Mouse (Mus musculus) common myeloid progenitor, adult 5-6 weeks (primary cell): ENCODE measurements around the gene Ppp3ca. TPM values are rescaled to one million over a fixed set of nuclear protein-coding genes. Genes with fewer than 3 reads are reported as not detected.
A peak's percentile ranks its signal among the peaks of the same experiment; 100 is the strongest.

Source experiments
- ATAC-seq: replicated peaks from 2 replicates; pipeline ENCODE4 v1.8.0; 2016; ENCODE audit warnings: low read depth, mild to moderate bottlenecking, moderate TSS enrichment, inconsistent platforms; ENCODE audit not compliant: poor library complexity, severe bottlenecking
- total RNA-seq: library from RNA; stranded (forward); fragments of 200-1000, 187-1606 nt; gene quantifications from 2 replicates; pipeline ENCODE4 v1.2.3, GENCODE M21; 2017

The Ppp3ca gene
- total RNA-seq, 1 experiment from 2014 or later: 45.0 TPM

DNA sequence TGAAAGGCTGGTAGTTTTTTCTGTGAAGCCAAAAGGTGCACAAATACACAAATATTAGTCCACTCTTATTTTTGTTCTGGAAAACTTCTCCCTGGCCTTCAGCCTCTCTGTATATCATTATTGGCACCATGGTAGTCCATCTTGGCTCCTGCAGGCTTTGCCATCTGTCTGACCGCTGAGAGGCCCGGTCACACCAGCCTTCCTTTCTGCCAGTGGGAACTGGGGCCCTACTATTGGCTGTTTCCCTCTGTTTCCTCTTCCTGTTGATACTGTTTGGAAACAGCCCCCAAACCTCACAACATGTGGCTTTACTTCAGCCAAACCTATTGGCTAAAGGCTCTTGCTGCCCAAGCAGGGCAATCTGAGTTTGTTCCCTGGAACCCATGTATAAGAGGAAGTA is 123.5 kb downstream of the Ppp3ca start:
- no peak for ATAC-seq

DNA sequence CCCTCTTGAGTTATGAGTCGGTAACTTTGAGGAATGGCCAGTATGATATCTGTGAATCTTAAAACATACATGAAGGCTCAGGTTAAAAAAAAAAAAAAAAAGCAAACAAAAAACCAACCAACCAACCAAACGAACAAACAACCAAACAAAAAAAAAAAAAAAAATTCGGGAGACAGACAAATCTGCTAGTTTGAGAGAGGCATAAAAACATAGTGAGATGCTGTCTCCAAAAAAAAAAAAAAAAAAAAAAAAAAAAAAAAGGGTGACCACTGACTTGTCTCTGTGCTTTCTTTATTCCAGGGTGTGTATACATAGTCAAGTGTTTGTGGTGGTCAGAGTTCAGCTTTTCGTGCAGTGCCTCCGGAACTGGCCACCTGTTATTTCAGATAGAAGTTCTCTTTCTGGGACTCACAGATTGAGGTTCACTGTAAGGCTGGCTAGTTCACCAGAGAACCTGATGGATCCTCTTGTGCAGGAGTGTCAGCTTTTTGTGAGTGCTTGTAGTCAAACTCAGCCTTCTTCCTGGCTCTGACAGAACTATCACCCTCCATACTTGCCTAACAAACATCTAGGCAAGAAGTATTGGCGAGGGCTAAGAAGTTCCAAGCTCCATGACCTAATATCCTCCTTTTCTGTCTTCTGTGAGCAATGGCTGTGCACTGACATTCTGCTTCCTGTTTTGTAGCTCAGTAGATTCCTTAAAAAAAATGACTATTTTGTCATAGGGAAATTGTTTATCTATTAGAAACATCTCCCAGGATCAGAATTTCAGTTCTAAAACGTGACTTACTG is 124.7 kb downstream of the Ppp3ca start:
- ATAC-seq: no peak

DNA sequence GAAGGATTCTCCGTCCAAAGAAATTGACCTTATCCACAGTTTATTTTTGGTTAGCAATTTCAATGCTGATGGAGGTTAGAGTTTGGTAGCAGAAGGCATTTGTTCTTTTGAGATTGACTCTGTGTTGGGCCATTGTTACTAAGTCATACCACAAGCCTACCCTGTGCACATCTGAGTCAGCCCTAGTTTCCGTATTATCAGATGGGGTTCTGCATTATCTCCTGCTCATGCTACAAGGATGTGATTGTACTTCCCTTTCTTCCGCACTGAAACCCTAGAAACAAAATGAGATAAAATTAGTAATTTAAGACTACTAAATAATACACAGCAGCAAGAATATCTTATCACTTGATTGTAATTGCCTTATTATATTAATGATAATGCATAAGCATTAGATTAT is 129.0 kb downstream of the Ppp3ca start:
- peak; percentile 60 for ATAC-seq

DNA sequence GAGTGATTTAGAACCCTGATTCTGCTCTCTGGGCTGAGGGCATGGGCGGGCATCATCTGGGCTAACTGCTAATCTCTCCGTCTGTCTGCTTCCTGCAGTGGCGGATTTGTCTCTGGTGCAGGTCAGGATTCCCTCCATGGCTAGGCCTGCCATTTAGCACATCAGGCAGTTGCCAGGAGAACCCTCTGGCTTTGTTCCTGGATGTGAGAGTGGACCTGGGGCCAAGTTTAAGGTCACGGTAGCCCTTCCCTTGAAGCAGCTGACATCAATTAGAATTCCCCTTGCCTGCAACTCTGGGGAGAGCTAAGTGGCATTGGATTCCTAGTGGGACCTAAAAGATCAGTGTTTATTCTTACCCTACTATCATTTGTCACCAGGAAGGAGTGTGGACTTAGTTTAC is 132.7 kb downstream of the Ppp3ca start:
- no peak for ATAC-seq

DNA sequence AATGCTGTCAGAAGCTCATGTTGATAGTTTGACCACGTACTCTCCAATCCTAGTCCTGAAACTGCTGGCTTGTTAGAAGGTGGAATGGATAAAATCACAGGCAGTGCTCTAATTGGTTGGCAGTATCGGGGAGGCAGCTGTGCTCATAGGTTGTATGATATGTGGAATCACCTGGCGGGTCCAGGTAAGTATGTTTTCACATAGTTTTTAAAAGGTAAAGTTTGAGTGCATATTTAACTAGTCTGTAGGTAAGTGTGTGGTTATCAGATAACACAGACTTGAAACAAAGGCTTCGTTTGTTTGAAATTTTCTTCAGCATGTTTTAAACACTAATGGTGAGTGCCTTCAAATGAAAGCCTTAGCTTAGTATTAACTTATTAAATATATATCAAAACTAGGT is 136.0 kb downstream of the Ppp3ca start:
- ATAC-seq: no peak

DNA sequence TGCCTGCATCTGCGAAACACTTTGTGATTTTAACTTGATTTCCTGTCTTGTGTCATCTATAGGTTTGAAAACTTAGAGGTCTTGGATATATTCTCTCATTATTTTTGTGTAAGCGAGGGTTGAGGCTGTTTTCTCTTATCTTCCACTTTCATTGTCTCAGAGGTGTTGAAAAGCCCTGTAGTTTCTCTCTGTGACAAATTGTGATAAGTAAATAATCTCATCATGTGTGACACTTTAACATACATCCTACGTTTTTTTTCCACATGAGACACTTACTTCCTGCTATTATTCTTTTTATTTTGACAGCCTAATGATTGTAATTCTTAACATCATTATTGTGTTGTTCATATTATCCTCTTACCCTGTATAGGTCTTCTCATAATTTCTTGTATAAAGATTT is 140.3 kb downstream of the Ppp3ca start:
- no peak for ATAC-seq

DNA sequence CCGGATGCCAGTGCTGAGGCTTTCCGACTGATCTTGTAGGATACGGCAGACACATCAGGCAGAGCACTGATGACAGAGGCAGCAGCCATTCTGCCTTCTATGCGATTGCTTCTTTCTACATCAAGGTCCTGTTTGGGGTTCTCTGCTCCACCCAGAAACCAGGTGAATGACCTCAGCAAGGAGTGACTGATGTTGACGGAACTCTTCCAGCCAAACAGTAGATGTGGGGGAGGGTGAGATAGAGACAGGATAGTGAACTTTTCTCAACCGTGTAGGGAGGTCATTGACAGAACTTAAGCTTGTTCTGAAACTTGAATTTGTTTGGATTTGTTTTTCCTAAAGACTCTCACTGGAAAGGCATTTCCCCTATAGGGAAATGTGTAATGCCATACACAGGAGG is 142.2 kb downstream of the Ppp3ca start:
- no peak for ATAC-seq

DNA sequence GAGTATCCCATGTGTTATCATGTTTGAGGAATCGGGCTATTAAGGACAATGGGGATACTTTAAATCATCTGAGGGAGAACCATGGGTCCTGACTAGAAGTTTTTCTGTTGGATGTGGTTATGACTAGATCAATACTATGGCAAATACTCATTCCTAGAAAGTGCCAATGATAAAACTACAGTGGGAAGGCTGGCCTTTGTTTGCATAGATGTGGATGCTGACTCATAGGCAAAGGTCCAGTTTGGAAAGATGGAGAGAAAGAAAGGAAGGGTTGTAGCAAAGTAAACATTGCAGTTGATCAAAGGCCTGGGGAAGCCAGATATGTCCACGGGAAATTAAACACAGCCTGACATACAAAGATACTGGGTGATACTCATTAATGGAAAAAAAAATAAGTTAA is 142.9 kb downstream of the Ppp3ca start:
- no peak for ATAC-seq

DNA sequence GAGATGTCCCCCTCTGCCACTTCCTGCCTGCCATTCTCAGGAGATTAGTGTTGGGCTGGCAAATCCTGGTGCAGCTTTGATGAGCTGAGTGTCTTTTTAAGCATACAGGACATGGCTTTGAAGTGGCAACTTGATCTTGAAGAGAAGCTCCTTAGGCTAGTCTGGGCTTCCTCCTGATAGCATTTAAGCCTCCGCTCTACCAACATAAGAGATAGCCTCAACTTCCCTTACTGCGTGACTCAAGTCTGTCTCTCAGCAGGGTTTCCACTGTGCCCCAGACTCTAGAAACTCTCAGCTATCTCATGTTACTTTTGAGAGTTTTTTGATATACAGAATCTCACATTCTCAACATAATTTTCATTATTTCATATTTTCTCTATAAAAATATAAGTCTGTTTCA is 144.0 kb downstream of the Ppp3ca start:
- no peak for ATAC-seq

DNA sequence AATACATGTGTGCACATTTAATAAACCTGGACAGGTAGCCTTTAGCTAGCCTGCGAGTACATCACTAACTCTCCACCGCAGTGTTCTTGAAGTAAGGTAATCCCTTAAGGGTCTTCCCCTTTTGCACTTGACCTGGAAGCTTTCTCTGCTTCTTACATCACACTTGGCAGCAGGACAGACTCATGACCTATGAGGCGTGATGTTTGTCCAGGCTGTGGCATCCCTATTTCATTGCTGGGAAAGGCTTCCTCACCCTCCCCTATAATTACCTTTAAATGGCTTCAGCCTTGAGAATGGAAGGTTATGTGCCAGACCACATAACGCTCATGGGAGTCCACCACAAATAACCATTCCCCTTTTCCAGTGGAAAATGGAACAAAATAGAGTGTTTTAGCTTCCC is 145.0 kb downstream of the Ppp3ca start:
- ATAC-seq: no peak

DNA sequence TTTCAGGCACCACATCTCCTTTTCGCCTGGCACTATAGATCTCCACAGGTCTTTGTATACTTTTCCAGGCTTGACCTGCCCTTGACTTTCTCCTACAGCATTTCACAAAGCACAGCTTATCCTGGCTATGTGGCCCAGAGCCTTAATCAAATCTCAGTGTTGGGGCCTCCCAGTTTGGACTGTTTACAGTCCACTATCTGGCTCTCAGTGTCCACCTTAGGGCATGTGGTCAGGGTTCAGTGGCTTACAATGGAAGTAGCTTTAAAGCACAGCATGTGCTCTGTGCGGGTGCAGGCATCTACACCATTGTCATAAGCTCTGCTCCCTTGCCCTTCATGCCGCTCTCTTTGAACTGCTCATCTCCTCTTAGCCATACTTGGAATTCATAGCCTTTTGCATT is 146.4 kb downstream of the Ppp3ca start:
- no peak for ATAC-seq

DNA sequence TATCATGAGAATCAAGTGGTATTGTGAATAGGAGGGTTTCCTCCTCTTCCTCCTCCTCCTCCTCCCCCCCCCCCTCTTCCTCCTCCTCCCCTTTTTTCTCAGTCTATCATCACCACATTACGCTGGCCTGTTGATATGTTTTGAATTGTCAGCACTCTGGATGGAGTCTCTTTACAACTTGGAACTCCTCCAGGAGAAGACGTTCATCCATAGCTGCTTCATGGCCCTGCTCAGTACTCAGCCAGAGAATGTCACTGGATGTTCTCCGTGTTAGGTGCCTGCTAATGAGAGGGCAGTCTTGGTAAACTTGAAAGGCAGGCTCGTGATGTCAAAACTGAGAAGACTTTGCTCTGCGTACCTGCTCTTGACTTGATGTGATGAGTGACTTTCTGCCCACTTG is 149.1 kb downstream of the Ppp3ca start:
- no peak for ATAC-seq

DNA sequence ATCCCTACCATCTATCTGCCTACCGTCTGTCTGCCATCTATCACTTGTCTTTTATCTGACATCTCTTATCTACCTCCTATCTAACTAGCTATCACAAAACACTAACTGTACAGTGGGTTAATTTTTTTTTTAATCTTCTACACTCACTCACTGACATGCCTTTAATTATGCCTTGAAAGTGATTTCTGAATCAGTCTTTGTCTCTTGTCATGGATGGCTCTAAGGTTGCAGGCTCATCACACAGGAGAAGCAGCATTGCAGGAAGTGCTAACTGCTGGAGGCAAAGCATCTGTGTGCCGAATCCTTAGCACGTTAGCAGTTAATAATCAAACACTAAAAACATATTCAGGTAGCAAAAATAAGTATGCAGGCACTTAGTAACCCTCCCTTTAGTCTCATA is 151.1 kb downstream of the Ppp3ca start:
- ATAC-seq: no peak

DNA sequence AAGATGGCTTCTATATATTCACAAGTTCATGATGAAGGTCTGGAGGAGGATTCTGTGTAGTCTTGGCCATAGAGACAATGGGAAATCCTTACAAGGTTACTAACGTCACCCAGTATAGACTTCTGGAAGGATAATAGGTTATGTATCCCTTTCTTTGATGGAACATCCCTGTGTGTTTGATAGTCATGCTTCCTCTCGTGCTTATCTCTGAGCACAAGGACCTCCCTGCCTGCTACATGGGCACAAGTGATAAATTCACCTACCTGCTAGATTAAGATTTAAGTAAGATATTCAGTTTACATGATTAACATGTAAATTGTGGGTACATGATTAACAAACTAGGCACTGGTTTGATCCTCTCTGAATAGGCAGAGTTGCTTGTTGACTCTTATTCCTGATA is 152.1 kb downstream of the Ppp3ca start:
- no peak for ATAC-seq

DNA sequence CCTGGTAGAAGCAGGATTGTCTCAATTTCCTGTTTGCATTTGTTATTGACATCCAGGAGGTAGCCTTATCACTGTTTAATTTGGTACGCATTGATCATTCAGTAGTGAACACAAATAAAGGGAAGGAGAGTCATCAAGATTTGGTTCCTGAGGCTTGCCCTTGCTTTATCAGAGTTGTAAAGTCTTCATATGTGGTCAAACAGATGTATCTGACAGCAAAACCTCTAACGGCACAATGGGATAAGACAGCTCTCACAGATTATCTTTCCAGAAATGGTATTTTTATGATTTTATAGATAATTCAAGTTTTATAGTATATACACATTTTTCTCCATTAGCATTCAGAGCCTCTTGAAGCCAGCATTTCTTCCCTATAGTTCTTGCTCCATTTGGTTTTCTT is 152.5 kb downstream of the Ppp3ca start:
- ATAC-seq: no peak

DNA sequence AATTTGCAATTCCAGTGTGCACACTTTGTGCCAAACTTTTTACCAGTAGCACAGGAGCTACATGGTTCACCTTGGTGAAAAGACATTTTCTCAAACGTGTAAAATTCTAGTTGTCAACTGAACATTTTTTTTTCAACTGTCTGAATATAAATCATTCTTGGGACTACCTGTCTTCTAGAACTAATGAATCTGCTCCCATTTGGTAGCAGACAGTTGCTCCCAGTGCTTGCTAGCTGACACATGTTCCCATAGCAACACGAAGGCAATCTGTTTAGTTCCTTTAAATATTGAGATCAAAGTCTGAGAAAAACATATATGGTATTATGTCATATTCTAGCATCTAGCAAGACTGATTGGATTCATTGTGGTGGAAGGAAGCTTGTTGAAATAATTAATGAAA is 158.5 kb downstream of the Ppp3ca start:
- no peak for ATAC-seq

DNA sequence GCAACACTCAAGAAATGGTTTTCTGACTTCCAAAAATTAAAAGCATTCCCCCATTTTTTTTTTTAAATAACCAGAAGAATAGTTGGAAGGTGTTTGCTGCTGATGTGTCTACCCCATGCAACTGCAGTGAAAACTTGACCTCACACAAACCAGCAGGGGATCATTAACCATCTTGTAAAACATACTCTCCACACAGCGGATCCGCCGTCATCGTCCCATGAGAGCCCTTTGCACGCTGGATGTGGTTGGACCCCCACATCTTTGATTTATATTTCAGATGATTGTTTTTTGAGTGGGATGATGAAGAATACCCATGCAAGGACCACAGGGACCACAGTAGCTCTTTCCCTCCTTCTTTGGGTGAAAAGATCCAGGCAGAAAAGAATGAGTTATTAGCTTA is 159.2 kb downstream of the Ppp3ca start:
- ATAC-seq: no peak

DNA sequence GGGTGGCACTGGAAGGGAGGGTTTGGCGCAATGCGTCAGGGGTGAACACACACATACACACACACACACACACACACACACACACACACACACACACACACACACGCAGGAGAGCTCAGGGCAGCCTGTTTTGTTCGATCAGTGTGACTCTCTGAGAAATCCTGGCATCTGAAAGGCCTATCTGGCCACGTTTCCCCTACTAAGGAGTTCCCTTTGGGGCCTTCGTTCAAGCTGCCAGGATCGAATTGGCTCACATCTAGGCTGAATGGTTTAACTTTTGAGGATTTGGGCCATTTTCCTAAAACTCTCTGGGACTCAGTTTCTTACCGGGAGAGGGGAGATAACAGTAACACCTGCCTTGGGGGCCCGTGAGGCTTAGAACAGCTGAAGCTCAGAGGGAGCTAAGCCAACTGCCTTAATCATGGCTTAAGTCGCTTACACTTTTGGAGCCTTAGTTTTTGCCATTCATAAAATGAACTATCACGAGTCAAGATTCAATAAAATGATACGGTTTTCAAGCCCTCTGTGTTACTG is 160.8 kb downstream of the Ppp3ca start:
- ATAC-seq: no peak

DNA sequence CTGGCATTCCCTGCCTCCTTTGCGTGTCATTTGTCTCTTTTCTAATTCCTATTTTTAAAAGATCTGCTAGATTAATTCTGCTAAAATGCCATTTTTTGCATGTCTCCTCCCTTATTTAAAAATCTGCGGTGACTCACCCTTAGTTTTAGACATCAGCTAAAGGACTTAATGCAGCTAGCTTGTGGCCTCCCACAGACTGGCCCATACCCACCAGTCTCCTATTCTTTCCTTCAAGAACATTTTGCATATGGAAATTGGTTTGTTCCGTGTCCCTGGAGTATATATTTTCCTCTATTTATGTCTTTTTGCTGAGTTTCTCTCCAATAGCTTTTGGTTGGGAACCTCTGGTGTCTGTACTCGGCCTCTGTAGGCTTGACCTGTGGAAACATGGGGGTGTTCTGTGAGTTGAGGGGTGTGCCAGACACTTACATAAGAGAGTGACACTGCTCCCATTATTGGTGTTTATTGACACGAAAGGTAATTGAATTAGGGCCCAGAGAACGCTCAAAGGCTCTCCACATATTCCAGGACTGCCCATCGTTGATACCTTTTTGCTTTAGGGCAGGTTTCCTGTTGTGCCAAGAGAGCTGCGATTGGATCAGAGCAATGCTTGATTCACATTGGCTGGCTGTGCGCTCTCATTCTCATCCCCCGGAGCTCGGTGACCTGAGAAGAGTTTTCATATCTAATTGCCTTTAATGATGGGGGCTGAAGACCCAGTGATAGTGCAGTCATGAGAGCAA is 163.2 kb downstream of the Ppp3ca start:
- no peak for ATAC-seq

DNA sequence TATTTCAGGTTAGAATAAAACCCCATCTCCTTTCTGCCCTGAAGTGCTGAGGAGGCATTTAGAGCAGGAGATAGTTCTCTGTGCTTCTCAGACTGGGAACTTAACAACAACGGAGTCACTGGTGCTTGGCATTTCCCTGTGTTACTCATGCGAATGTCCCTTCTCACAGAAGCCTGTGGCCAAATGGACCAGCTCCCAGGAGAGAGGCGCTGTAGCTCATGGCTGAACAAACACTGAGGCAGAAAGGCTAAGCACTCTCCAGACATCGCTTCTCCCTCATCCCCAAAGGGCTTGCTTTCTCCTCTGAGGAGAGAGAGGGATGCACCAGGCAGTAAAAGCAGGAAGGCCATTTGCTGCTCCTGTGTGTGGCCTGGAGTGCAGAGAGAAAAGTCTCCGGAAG is 164.0 kb downstream of the Ppp3ca start:
- ATAC-seq: no peak

DNA sequence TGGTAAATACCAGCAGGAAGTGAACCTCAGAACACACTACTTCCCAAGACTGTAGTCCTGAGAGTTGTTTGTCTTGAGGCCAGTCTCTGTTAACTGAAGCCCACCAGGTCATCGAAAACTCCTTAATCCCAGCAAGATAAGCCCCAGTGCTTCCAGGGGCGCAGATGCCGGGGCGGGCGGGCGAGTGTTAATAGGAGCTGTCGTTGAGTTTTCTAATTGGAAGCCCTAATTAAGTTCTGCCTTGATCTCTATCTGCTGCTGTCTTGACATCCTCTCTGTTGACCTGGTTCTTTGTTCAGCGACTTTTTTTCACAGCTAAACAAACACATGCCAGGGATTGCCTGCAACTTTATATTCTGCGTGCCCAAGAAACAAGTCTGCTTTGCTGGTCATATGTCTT is 165.9 kb downstream of the Ppp3ca start:
- no peak for ATAC-seq
